Comparison of ENCODE assay signal across 21 mouse cellular contexts in genomic region chr4:148675043-148675442, GRCm38 (mm10). TPM values are rescaled to one million over a fixed set of nuclear protein-coding genes. Genes with fewer than 3 reads are reported as not detected.
A peak's percentile ranks its signal among the peaks of the same experiment; 100 is the strongest.
DNase-seq lines count a peak whose midpoint lies in the region; ATAC-seq and TF ChIP-seq lines count a peak whose summit lies in the region.
"Had no signal": no experiment of that assay in that cellular context is flagged by ENCODE, and none has a peak within 500 bp of the region (broad histone marks: within the 10 kb centered on the region; RNA-seq: fewer than 3 reads in every experiment).

No protein-coding gene starts in this region.

- H3K36me3 ChIP-seq in kidney, embryonic 15.5 days = no peaks in the 10 kb centered on the region
- H3K36me3 ChIP-seq in CH12.LX (replicated peaks in 1 of 2; ENCODE audit: control insufficient read depth in 1 of 2, insufficient read depth in 1 of 2, low read length in 1 of 2) = no peaks in the 10 kb centered on the region
- H3K36me3 ChIP-seq: embryonic facial prominence, embryonic 13.5 days; heart, embryonic 15.5 days; hindbrain, embryonic 12.5 days; intestine, embryonic 15.5 days; limb, embryonic 15.5 days; neural tube, embryonic 12.5 days had no signal

- dilution Hi-C loops in CH12.LX (cut with MboI; ENCODE audit: extremely low pct_ligation_motif_present, extremely low pct_unique_long_range_greater_than_20kb, low sequenced_read_pairs) = no loop called here

- no peak for DNase-seq in kidney, postnatal 25 days
- peak; percentile 78 for DNase-seq in A20 (ENCODE audit: low read depth, low spot score)
- peak; percentile 58 for DNase-seq in CH12.LX (ENCODE audit: extremely low read depth)
- DNase-seq in ovary, adult 18-20 months (ENCODE audit: low spot score) = no peak
- DNase-seq in retina, embryonic 14.5 days (ENCODE audit: low spot score) = no peak
- DNase-seq: cerebellum, adult 2 months; gastrocnemius, postnatal 36 days; lung, adult 2 months; retina, postnatal 1 day; thymus, adult 2 months had no signal

- peak; percentile 47; the same call in 1 of the 2 replicates for TF ChIP-seq POLR2A in CH12.LX (IDR thresholded peaks at IDR 0.05; ENCODE audit: low read depth, low read length)

- 34% methylated on average over 7 of the region's 7 CpGs for WGBS in kidney, embryonic 15.5 days

- no peak for TF ChIP-seq CTCF in CH12.LX (conservative IDR thresholded peaks at IDR 0.05 in 1 of 2, IDR thresholded peaks at IDR 0.05 in 1 of 2; ENCODE audit: low read depth in 2 of 2, low read length in 2 of 2)

- in situ Hi-C loops in CH12.LX (cut with MboI; ENCODE audit: low pct_ligation_motif_present, low pct_unique_long_range_greater_than_20kb, low sequenced_read_pairs) = no loop called here

- no peaks in the 10 kb centered on the region for H3K79me2 ChIP-seq in CH12.LX (replicated peaks; ENCODE audit: control insufficient read depth, extremely low read depth, insufficient read depth, poor library complexity, severe bottlenecking)

- TF ChIP-seq EP300 in CH12.LX (IDR thresholded peaks at IDR 0.05; ENCODE audit: low read length) = peak; percentile 46; the same call in 1 of the 2 replicates

- ATAC-seq in kidney, embryonic 15.5 days (replicated peaks; ENCODE audit: low FRiP score) = no peak
- 0 out of 2 replicates have a peak, but pooled peaks have one; percentile 30 for ATAC-seq in megakaryocyte, adult 5-6 weeks (ENCODE audit: poor library complexity, severe bottlenecking)
- ATAC-seq: intestine, embryonic 15.5 days had no signal

- no peaks in the 10 kb centered on the region for H3K9me3 ChIP-seq in kidney, embryonic 15.5 days (replicated peaks)
- H3K9me3 ChIP-seq in CH12.LX (replicated peaks; ENCODE audit: low read length) = no peaks in the 10 kb centered on the region
- H3K9me3 ChIP-seq: embryonic facial prominence, embryonic 13.5 days; heart, embryonic 15.5 days; hindbrain, embryonic 12.5 days; intestine, embryonic 15.5 days; limb, embryonic 15.5 days; neural tube, embryonic 12.5 days had no signal

- H3K27me3 ChIP-seq in kidney, embryonic 15.5 days = no peaks in the 10 kb centered on the region
- peaks cover 18% of the 10 kb centered on the region for H3K27me3 ChIP-seq in CH12.LX (replicated peaks)
- H3K27me3 ChIP-seq: heart, embryonic 15.5 days; intestine, embryonic 15.5 days; neural tube, embryonic 12.5 days had no signal

- TF ChIP-seq RAD21 in CH12.LX (IDR thresholded peaks at IDR 0.05; ENCODE audit: low read depth, low read length) = no peak

- H3K4me1 ChIP-seq in kidney, embryonic 15.5 days = peaks cover 42% of the 10 kb centered on the region
- peaks cover 10 to 21% of the 10 kb centered on the region in 2 experiments for H3K4me1 ChIP-seq in CH12.LX (ENCODE audit: control insufficient read depth in 1 of 2, insufficient read depth in 2 of 2)

- no peak overlapping the region for H3K9ac ChIP-seq in kidney, embryonic 15.5 days
- H3K9ac ChIP-seq in CH12.LX (ENCODE audit: insufficient read depth, low read depth) = no peak overlapping the region
- H3K9ac ChIP-seq: embryonic facial prominence, embryonic 13.5 days; heart, embryonic 15.5 days; hindbrain, embryonic 12.5 days; intestine, embryonic 15.5 days; limb, embryonic 15.5 days had no signal

- H3K27ac ChIP-seq in kidney, embryonic 15.5 days = peak overlapping the region; percentile 82
- no peak overlapping the region for H3K27ac ChIP-seq in CH12.LX (ENCODE audit: insufficient read depth, low read depth)
- H3K27ac ChIP-seq: hindbrain, embryonic 12.5 days; limb, embryonic 15.5 days; neural tube, embryonic 12.5 days had no signal

- H3K4me2 ChIP-seq in kidney, embryonic 15.5 days = no peak overlapping the region
- H3K4me2 ChIP-seq in CH12.LX (ENCODE audit: insufficient read depth, low read depth, poor library complexity, severe bottlenecking) = peak overlapping the region; percentile 12; the same call in 1 of the 2 replicates
- H3K4me2 ChIP-seq: embryonic facial prominence, embryonic 13.5 days; heart, embryonic 15.5 days; hindbrain, embryonic 12.5 days; intestine, embryonic 15.5 days; limb, embryonic 15.5 days; neural tube, embryonic 12.5 days had no signal

- H3K4me3 ChIP-seq in kidney, embryonic 15.5 days (replicated peaks) = no peak overlapping the region
- H3K4me3 ChIP-seq in CH12.LX (replicated peaks in 1 of 3; ENCODE audit: low read depth in 2 of 3, low read length in 2 of 3, poor library complexity in 1 of 3) = peak overlapping the region in 2 of 3 experiments; percentile 16 to 36
- H3K4me3 ChIP-seq: embryonic facial prominence, embryonic 13.5 days; heart, embryonic 15.5 days; hindbrain, embryonic 12.5 days; intestine, embryonic 15.5 days; limb, embryonic 15.5 days; neural tube, embryonic 12.5 days had no signal

TF ChIP-seq in CH12.LX, 34 proteins besides CTCF, POLR2A, EP300 and RAD21:
- TF ChIP-seq ZMIZ1 (IDR thresholded peaks at IDR 0.05; ENCODE audit: low read depth, low read length) (peak; percentile 48; the same call in 1 of the 2 replicates), MAZ (IDR thresholded peaks at IDR 0.05; ENCODE audit: low read depth, low read length) (no peak), MAFK (IDR thresholded peaks at IDR 0.05; ENCODE audit: insufficient replicate concordance, low read length) (no peak), ELF1 (IDR thresholded peaks at IDR 0.05; ENCODE audit: low read depth, low read length) (peak; percentile 57), GABPA (IDR thresholded peaks at IDR 0.05; ENCODE audit: insufficient replicate concordance, low read depth, low read length) (no peak), USF2 (conservative IDR thresholded peaks at IDR 0.05; ENCODE audit: low read depth, low read length) (no peak), TCF12 (IDR thresholded peaks at IDR 0.05; ENCODE audit: low read depth, low read length) (peak; percentile 24; the same call in 1 of the 2 replicates), RCOR1 (conservative IDR thresholded peaks at IDR 0.05; ENCODE audit: low read depth, low read length) (no peak; the same call in 1 of the 2 replicates), NRF1 (IDR thresholded peaks at IDR 0.05; ENCODE audit: low read depth, low read length) (no peak), USF1 (IDR thresholded peaks at IDR 0.05; ENCODE audit: low read depth, low read length) (no peak), CHD2 (IDR thresholded peaks at IDR 0.05; ENCODE audit: low read length) (no peak), POLR2AphosphoS2 (IDR thresholded peaks at IDR 0.05; ENCODE audit: low read depth, low read length) (no peak), NELFE (IDR thresholded peaks at IDR 0.05; ENCODE audit: low read depth, low read length) (peak; percentile 45; the same call in 1 of the 2 replicates), MEF2A (IDR thresholded peaks at IDR 0.05; ENCODE audit: borderline replicate concordance, low read depth, low read length) (no peak), UBTF (IDR thresholded peaks at IDR 0.05; ENCODE audit: low read depth, low read length) (no peak), E2F4 (IDR thresholded peaks at IDR 0.05; ENCODE audit: insufficient replicate concordance, low read depth, low read length) (no peak), JUN (IDR thresholded peaks at IDR 0.05; ENCODE audit: insufficient read depth, low read depth, low read length) (no peak), SMC3 (IDR thresholded peaks at IDR 0.05; ENCODE audit: low read depth, low read length) (no peak), BHLHE40 (IDR thresholded peaks at IDR 0.05; ENCODE audit: low read depth, low read length) (0 out of 2 replicates have a peak, but pooled peaks have one; percentile 16), MXI1 (IDR thresholded peaks at IDR 0.05; ENCODE audit: low read depth, low read length) (no peak), JUND (conservative IDR thresholded peaks at IDR 0.05; ENCODE audit: low read depth, low read length) (no peak), KAT2A (IDR thresholded peaks at IDR 0.05; ENCODE audit: insufficient replicate concordance, low read length) (no peak), ZKSCAN1 (IDR thresholded peaks at IDR 0.05; ENCODE audit: borderline replicate concordance, low read depth, low read length) (no peak), MYC (IDR thresholded peaks at IDR 0.05; ENCODE audit: low read depth, low read length) (no peak), SIN3A (IDR thresholded peaks at IDR 0.05; ENCODE audit: low read length) (no peak), CHD1 (IDR thresholded peaks at IDR 0.05; ENCODE audit: low read depth, low read length) (no peak), ZNF384 (IDR thresholded peaks at IDR 0.05; ENCODE audit: low read depth, low read length) (no peak), ZC3H11A (IDR thresholded peaks at IDR 0.05; ENCODE audit: low read depth, low read length) (no peak), IRF4 (IDR thresholded peaks at IDR 0.05; ENCODE audit: low read depth, low read length) (no peak), TBP (conservative IDR thresholded peaks at IDR 0.05; ENCODE audit: low read depth, low read length) (0 out of 2 replicates have a peak, but pooled peaks have one; percentile 21), PAX5 (IDR thresholded peaks at IDR 0.05; ENCODE audit: low read length) (no peak), HCFC1 (IDR thresholded peaks at IDR 0.05; ENCODE audit: low read depth, low read length) (peak; percentile 42; the same call in 1 of the 2 replicates), MAX (IDR thresholded peaks at IDR 0.05; ENCODE audit: low read length) (peak; percentile 38; the same call in 1 of the 2 replicates), ETS1 (conservative IDR thresholded peaks at IDR 0.05; ENCODE audit: low read depth, low read length) (no peak)

RNA-seq across cellular contexts. Expression of gene Gm572, which starts 31.9 kb away (rescaled TPM):
- polyA plus RNA-seq in kidney, embryonic 15.5 days (2015; fragmentation: Nextera tagmentation; extraction: Ambion mirVana) = not detected in 2 replicates
- total RNA-seq in CH12.LX (2012; rRNA removed) = not detected in 2 replicates
- total RNA-seq in CH12.LX (2014; rRNA removed) = not detected in 2 replicates
- not detected in 2 replicates for polyA plus RNA-seq in CH12.LX (2012; ENCODE audit: insufficient read length, low read depth)
- 0.23 and 0.29 TPM in 2 replicates for total RNA-seq in megakaryocyte, adult 5-6 weeks (2015)
- total RNA-seq in megakaryocyte, adult 5-6 weeks (2017) = not detected in 2 replicates
- total RNA-seq: common myeloid progenitor, adult 5-6 weeks; left cerebral cortex, postnatal 10 days had no signal
- polyA plus RNA-seq: brain, embryonic 14.5 days; embryonic facial prominence, embryonic 13.5 days; hindbrain, embryonic 12.5 days; intestine, embryonic 15.5 days; limb, embryonic 15.5 days; neural tube, embryonic 12.5 days had no signal

RNA-seq across cellular contexts. Expression of gene Tardbp, which starts 48.2 kb away (rescaled TPM):
- polyA plus RNA-seq in kidney, embryonic 15.5 days (2015; fragmentation: Nextera tagmentation; extraction: Ambion mirVana) = 360 and 392 TPM in 2 replicates
- total RNA-seq in CH12.LX (2012; rRNA removed) (176 and 238 TPM in 2 replicates), CH12.LX (2014; rRNA removed) (341 and 403 TPM in 2 replicates)
- polyA plus RNA-seq in CH12.LX (2012; ENCODE audit: insufficient read length, low read depth) = 617 and 618 TPM in 2 replicates
- 193 and 196 TPM in 2 replicates for total RNA-seq in megakaryocyte, adult 5-6 weeks (2015)
- 339 and 406 TPM in 2 replicates for total RNA-seq in megakaryocyte, adult 5-6 weeks (2017)

Comparison
In these comparisons a context has a peak if more than half of its experiments do, and no peak if none do; other contexts are left out.
1. DNase-seq: peak in A20 (single experiment) and CH12.LX (single experiment); none in kidney, postnatal 25 days (0 of 2), ovary, adult 18-20 months (single experiment) and retina, embryonic 14.5 days (single experiment).